Mouse (Mus musculus) stomach, embryonic 14.5 days (tissue): ENCODE measurements at regions not wholly inside any gene's neighbourhood (a gene's known extent, or its start where the extent isn't known, plus 50 kb on each side); places are given as distances from the start of the nearest gene placed in this dataset.
A peak's percentile ranks its signal among the peaks of the same experiment; 100 is the strongest.

Experiments used
- ATAC-seq: fragments of 200-750 bp; cut with Nextera tagmentation; 2 replicates; pipeline ENCODE4 v1.8.0; 2017; ENCODE audit warnings: low read depth, moderate TSS enrichment; ENCODE audit not compliant: insufficient number of reproducible peaks, insufficient read depth, low FRiP score
- H3K27ac ChIP-seq: fragments of 300-500 bp; sonication (generic); 2 replicates; pipeline ENCODE4 v1.5.1; 2014; ENCODE audit warnings: mild to moderate bottlenecking, low read length, moderate library complexity, mixed read lengths
- H3K27me3 ChIP-seq: fragments of 300-500 bp; sonication (generic); 2 replicates; pipeline ENCODE4 v1.6.1; 2014; ENCODE audit warnings: low read length, control low read depth, mixed read lengths; ENCODE audit not compliant: control insufficient read depth, insufficient read depth
- H3K36me3 ChIP-seq: fragments of 300-500 bp; sonication (generic); 2 replicates; pipeline ENCODE4 v1.6.1; 2014; ENCODE audit warnings: mild to moderate bottlenecking, control low read depth, low read length, moderate library complexity, mixed read lengths; ENCODE audit not compliant: control insufficient read depth, insufficient read depth
- H3K4me1 ChIP-seq: fragments of 300-500 bp; sonication (generic); 2 replicates; pipeline ENCODE4 v1.6.1; 2014; ENCODE audit warnings: low read length, control low read depth, mixed read lengths; ENCODE audit not compliant: control insufficient read depth, insufficient read depth
- H3K4me2 ChIP-seq: fragments of 300-500 bp; sonication (generic); replicated peaks from 2 replicates; pipeline ENCODE4 v1.6.1; 2014; ENCODE audit warnings: low read depth, low read length, control low read depth
- H3K4me3 ChIP-seq: fragments of 300-500 bp; sonication (generic); 2 replicates; pipeline ENCODE4 v1.5.1; 2014; ENCODE audit warnings: low read depth, low read length, control low read depth
- H3K9ac ChIP-seq: fragments of 300-500 bp; sonication (generic); replicated peaks from 2 replicates; pipeline ENCODE4 v1.6.1; 2014; ENCODE audit warnings: low read depth, mild to moderate bottlenecking, control low read depth, low read length, moderate library complexity, mixed read lengths
- H3K9me3 ChIP-seq: fragments of 300-500 bp; sonication (generic); 2 replicates; pipeline ENCODE4 v1.6.1; 2016; ENCODE audit warnings: low read depth, low read length, control low read depth; ENCODE audit not compliant: control insufficient read depth
- WGBS: fragments of 180-500 bp; shearing (Covaris S2); extraction: QIAGEN DNeasy Blood & Tissue Kit; methylation state at CpG from one replicate; pipeline ENCODE4 v1.1.7; 2014; 5-methylcytosine and 5-hydroxymethylcytosine counted together

DNA sequence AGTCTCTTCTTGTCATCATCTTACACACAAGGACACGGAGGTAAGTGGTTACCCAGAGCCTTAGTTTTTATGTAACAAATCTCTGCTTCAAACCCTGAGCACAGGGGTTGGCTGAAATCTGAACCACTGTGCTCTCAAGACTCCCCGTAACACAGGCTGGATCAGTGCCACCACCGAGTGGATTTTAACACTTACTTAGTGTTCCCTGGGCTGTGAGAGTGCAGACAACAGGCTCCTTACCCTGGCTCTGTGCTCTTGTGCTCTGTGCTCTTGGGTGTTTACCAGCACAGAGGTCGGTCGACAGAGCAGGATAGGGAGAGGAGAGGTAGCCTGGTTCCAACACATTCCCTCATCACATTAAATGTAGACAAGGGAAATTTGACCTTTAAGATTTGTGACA lies 134.9 kb downstream of the Cartpt start:
- H3K4me3 ChIP-seq, result no peak overlapping the region
- H3K27ac ChIP-seq, result no peak overlapping the region
- no peak overlapping the region for H3K9ac ChIP-seq
- H3K4me1 ChIP-seq, result no peaks in the 10 kb centered on the region
- ATAC-seq, result no peak
- WGBS, result 34% methylated on average over 5 of the region's 5 CpGs
- H3K4me2 ChIP-seq, result no peak overlapping the region
- H3K9me3 ChIP-seq, result no peaks in the 10 kb centered on the region
- no peaks in the 10 kb centered on the region for H3K27me3 ChIP-seq
- no peaks in the 10 kb centered on the region for H3K36me3 ChIP-seq

DNA sequence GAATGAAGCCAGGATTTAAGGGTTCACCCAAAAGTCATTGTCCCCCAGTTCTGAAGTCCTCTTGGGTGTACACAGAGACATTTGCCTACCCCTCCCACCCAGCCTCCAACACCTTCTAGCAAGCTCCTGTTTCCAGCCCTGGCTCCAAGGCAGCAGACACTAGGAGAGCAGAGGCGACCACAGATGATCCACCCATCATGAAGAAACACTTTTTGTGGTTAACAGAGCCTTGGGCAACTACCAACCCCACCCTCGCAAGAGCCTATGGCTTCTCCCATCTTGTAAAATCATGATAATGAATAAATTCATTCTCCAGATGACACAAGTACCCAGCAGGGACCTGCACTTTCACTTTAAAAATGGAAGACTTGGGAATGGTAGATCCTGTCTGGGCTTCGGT lies 136.1 kb downstream of the Cartpt start:
- Histone ChIP-seq H3K27me3 (no peaks in the 10 kb centered on the region), H3K36me3 (no peaks in the 10 kb centered on the region), H3K4me1 (no peaks in the 10 kb centered on the region), H3K9ac (no peak overlapping the region), H3K9me3 (no peaks in the 10 kb centered on the region), H3K27ac (no peak overlapping the region), H3K4me2 (no peak overlapping the region), H3K4me3 (no peak overlapping the region)
- no peak for ATAC-seq
- 83% methylated on average over 3 of the region's 3 CpGs for WGBS

DNA sequence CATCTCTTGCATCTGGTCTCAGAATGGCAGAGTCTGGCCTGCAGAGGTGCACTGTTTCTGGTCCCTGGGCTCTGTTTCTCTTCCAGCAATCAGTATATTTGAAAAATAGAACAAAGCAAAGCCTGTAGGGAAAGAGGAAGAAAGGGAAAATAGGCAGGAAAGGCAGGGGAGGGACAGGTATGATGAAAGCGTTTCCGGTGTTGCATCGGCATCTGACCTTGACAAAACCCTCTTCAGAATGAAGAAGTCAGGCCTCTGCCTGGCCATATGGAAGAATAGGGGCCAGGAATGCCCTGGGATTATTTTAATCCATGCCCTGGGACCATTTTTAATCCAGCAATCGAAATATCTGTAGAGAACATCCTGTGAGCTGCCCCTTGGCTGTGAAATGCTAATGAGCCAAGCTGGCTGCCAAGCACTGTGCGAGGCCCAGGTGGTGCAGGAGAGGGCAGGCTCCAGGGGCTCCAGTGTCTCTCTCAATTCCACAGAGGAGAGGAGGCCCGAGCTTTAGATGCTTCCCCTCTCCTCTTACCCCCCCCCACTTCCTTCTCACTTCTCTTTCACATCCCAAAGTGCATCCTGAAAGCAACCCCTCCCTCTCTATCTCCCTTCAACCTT lies 136.7 kb downstream of the Cartpt start:
- H3K4me3 ChIP-seq, result no peak overlapping the region
- no peak overlapping the region for H3K27ac ChIP-seq
- no peaks in the 10 kb centered on the region for H3K4me1 ChIP-seq
- H3K27me3 ChIP-seq, result no peaks in the 10 kb centered on the region
- H3K36me3 ChIP-seq, result no peaks in the 10 kb centered on the region
- no peaks in the 10 kb centered on the region for H3K9me3 ChIP-seq
- no peak overlapping the region for H3K4me2 ChIP-seq
- 65% methylated on average over 6 of the region's 6 CpGs for WGBS
- ATAC-seq, result no peak
- no peak overlapping the region for H3K9ac ChIP-seq

DNA sequence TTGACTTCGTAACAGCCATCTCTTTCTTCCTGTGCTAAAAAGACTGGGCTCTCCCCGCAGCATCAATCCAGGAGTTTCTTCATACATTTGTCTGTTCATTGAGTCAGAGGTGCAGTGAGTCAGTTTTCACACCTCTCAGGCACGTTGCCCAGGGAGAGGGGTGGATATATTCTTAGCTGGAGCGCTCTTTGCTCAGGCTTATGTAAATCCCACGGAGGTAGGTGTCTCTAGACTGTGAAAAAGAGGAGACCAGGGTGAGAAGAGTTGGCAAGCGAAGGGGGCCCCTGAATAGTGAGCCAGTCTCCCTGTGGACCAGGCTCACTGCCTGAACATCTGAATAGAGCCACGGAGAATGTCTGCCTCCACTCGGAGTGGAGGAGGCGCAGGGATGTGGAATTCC lies 139.0 kb downstream of the Cartpt start:
- Histone ChIP-seq H3K27ac (no peak overlapping the region), H3K4me1 (no peaks in the 10 kb centered on the region), H3K9ac (no peak overlapping the region), H3K9me3 (no peaks in the 10 kb centered on the region), H3K4me2 (no peak overlapping the region), H3K4me3 (no peak overlapping the region), H3K27me3 (no peaks in the 10 kb centered on the region), H3K36me3 (no peaks in the 10 kb centered on the region)
- ATAC-seq, result no peak
- WGBS, result 68% methylated on average over 9 of the region's 9 CpGs

DNA sequence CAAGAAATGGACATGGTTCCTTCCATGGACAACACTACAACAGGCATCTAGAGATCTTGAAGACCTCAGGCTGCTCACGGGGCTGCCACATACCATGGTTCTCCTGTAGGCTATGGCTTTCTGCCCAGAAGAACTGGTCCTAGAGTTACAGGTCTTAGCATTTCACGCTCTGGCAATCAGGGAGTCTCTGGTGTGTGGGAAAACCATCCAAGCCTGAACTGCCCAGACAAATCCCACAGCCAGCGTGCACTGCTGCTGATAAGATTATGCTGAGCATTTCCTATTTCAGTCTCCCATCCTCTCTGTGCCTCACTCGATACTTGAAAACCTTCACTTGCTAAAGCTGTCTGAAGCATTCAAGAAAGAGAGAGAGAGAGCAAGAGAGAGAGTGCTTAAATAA lies 139.5 kb downstream of the Cartpt start:
- ATAC-seq, result no peak

DNA sequence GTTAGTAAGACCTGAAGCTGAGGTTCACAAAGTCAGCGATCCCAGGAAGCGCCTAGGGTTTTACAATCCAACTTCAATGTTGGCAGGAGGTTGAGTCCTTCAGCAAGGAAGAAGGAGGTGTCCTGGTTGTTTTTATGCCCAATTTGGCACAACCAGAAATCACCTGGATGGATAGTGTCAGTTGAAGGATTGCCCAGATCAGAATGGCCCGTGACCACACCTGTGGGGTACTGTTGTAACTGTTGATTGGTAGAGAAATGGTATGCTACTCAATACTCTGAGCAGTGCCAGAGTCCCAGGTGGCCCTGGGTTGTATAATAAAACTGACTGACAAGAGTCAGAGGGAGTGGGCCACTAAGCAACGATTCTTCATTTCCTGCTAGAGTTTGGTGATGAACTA lies 140.2 kb downstream of the Cartpt start:
- no peak for ATAC-seq
- Histone ChIP-seq H3K27me3 (no peaks in the 10 kb centered on the region), H3K4me1 (no peaks in the 10 kb centered on the region), H3K4me3 (no peak overlapping the region), H3K27ac (no peak overlapping the region), H3K9me3 (no peaks in the 10 kb centered on the region), H3K9ac (no peak overlapping the region), H3K4me2 (no peak overlapping the region), H3K36me3 (no peaks in the 10 kb centered on the region)
- 77% methylated on average over 4 of the region's 4 CpGs for WGBS

More for the DNA sequence above, 139.5 kb downstream of the Cartpt start:
- Histone ChIP-seq H3K27ac (no peak overlapping the region), H3K9me3 (no peaks in the 10 kb centered on the region), H3K27me3 (no peaks in the 10 kb centered on the region), H3K9ac (no peak overlapping the region), H3K4me1 (no peaks in the 10 kb centered on the region), H3K36me3 (no peaks in the 10 kb centered on the region), H3K4me3 (no peak overlapping the region), H3K4me2 (no peak overlapping the region)
- WGBS, result 67% methylated on average over 4 of the region's 4 CpGs

DNA sequence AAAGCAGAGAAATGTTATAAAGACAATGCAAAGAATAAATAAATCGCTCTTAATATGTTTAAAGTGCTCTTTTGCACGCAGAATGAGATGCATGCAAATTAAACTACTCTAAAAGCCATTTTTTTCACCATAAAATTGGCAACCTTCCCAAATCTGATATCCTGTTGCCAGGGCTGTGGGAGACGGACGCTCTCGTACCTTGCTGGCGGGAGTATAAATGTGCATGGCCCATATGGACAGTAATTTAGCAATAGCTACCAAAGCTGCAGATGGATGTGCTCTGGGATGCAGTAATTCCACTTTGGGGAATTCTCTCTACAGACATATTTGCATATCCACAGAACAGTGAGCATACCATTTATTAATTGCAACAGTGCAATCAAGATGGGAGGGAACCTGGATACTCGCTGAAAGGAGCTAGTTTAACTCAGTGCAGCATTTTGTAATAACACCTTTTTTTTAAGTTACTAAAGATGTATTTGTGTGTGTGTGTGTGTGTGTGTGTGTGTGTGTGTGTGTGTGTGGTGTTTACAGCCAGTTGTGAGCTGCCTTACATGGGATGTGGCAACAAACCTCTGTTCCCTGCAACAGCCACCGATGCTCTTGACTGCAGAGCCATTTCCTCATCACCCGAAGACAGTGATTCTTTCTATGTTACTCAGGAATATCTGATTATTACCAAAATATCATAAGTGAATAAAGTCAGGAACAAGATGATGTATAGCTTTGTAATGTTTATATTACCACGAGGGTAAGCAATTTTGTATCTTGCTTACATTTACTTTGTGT lies 141.4 kb downstream of the Cartpt start:
- Histone ChIP-seq H3K27ac (no peak overlapping the region), H3K9ac (no peak overlapping the region), H3K9me3 (no peaks in the 10 kb centered on the region), H3K36me3 (no peaks in the 10 kb centered on the region), H3K4me3 (no peak overlapping the region), H3K4me1 (no peaks in the 10 kb centered on the region), H3K27me3 (no peaks in the 10 kb centered on the region), H3K4me2 (no peak overlapping the region)
- 52% methylated on average over 10 of the region's 10 CpGs for WGBS
- no peak for ATAC-seq

DNA sequence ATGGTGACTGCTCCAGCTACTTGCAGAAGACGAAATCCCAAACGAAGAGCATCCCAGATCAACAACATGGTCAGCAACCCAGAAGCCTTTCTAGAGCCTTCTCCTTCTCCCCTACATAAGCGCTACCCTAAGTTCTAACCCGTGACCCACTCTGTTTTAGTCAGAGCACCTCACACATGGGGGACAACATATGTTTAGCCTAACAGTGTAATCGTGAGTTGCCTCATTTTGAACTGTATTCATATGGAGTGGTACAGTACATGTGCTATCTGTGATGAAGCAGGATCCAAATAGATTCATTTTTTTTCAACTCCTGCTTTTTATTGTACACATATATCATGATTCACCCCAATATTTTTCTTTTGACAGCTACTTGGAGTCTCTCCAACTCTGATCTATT lies 146.2 kb downstream of the Cartpt start:
- Histone ChIP-seq H3K4me3 (no peak overlapping the region), H3K4me1 (no peaks in the 10 kb centered on the region), H3K36me3 (no peaks in the 10 kb centered on the region), H3K27me3 (no peaks in the 10 kb centered on the region), H3K4me2 (no peak overlapping the region), H3K27ac (no peak overlapping the region), H3K9ac (no peak overlapping the region), H3K9me3 (no peaks in the 10 kb centered on the region)
- ATAC-seq, result no peak
- WGBS, result 76% methylated on average over 5 of the region's 5 CpGs

DNA sequence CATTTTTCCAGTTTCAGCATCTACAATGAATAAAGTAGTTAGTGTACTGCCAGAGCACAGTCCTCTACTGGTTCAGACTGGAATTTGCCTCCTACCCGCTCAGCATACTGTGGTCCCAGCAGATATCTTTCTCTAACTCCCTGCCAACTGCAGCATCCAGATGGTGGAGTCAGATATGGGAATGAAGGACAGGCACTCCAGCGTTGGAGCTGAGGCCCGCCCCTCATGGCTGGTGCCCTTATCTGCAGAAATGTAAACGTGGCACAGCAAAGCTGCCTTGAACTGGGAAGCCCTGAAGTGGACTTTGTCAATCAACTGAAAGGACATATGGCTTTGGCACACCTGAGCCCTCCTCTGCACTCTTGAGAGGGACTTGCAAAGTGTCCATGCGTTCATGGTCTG lies 146.6 kb downstream of the Cartpt start:
- Histone ChIP-seq H3K27me3 (no peaks in the 10 kb centered on the region), H3K27ac (no peak overlapping the region), H3K4me3 (no peak overlapping the region), H3K36me3 (no peaks in the 10 kb centered on the region), H3K9ac (no peak overlapping the region), H3K4me2 (no peak overlapping the region), H3K9me3 (no peaks in the 10 kb centered on the region), H3K4me1 (no peaks in the 10 kb centered on the region)
- WGBS, result 33% methylated on average over 5 of the region's 5 CpGs
- peak; percentile 92; the same call in 1 of the 2 replicates for ATAC-seq
